Mouse (Mus musculus): ENCODE measurements at regions not wholly inside any gene's neighbourhood (a gene's known extent, or its start where the extent isn't known, plus 50 kb on each side); places are given as distances from the start of the nearest gene placed in this dataset.

- no peak for ATAC-seq (replicated peaks; ENCODE audit: insufficient number of reproducible peaks, low FRiP score, low TSS enrichment, poor library complexity, severe bottlenecking)
These were observed 400.8 kb downstream of the Adgrl2 start for GRCm38 (mm10) chr3:148589556-148589955.

GRCm38 (mm10) chr3:148575735-148576134 is 414.6 kb downstream of the Adgrl2 start:
- ATAC-seq (replicated peaks; ENCODE audit: insufficient number of reproducible peaks, low FRiP score, low TSS enrichment, poor library complexity, severe bottlenecking): no peak

GRCm38 (mm10) chr3:148572493-148572892 is 417.9 kb downstream of the Adgrl2 start:
- no peak for ATAC-seq (replicated peaks; ENCODE audit: insufficient number of reproducible peaks, low FRiP score, low TSS enrichment, poor library complexity, severe bottlenecking)

- no peak for ATAC-seq (replicated peaks; ENCODE audit: insufficient number of reproducible peaks, low FRiP score, low TSS enrichment, poor library complexity, severe bottlenecking)
These were observed 425.6 kb downstream of the Adgrl2 start for GRCm38 (mm10) chr3:148564716-148565115.

- no peak for ATAC-seq (replicated peaks; ENCODE audit: insufficient number of reproducible peaks, low FRiP score, low TSS enrichment, poor library complexity, severe bottlenecking)
These were observed 429.1 kb downstream of the Adgrl2 start for GRCm38 (mm10) chr3:148561211-148561610.

GRCm38 (mm10) chr3:148559752-148560460 is 430.4 kb downstream of the Adgrl2 start:
- no peak for ATAC-seq (replicated peaks; ENCODE audit: insufficient number of reproducible peaks, low FRiP score, low TSS enrichment, poor library complexity, severe bottlenecking)

- ATAC-seq (replicated peaks; ENCODE audit: insufficient number of reproducible peaks, low FRiP score, low TSS enrichment, poor library complexity, severe bottlenecking): no peak
These were observed 431.7 kb downstream of the Adgrl2 start for GRCm38 (mm10) chr3:148558592-148559157.

GRCm38 (mm10) chr3:148555324-148555723 is 435.0 kb downstream of the Adgrl2 start:
- no peak for ATAC-seq (replicated peaks; ENCODE audit: insufficient number of reproducible peaks, low FRiP score, low TSS enrichment, poor library complexity, severe bottlenecking)

- ATAC-seq (replicated peaks; ENCODE audit: insufficient number of reproducible peaks, low FRiP score, low TSS enrichment, poor library complexity, severe bottlenecking): no peak
These were observed 439.6 kb downstream of the Adgrl2 start for GRCm38 (mm10) chr3:148550716-148551115.

- no peak for ATAC-seq (replicated peaks; ENCODE audit: insufficient number of reproducible peaks, low FRiP score, low TSS enrichment, poor library complexity, severe bottlenecking)
These were observed 445.4 kb downstream of the Adgrl2 start for GRCm38 (mm10) chr3:148544929-148545328.

GRCm38 (mm10) chr3:148542217-148542616 is 448.1 kb downstream of the Adgrl2 start:
- ATAC-seq (replicated peaks; ENCODE audit: insufficient number of reproducible peaks, low FRiP score, low TSS enrichment, poor library complexity, severe bottlenecking): no peak

GRCm38 (mm10) chr3:148537669-148538271 is 452.6 kb downstream of the Adgrl2 start:
- no peak for ATAC-seq (replicated peaks; ENCODE audit: insufficient number of reproducible peaks, low FRiP score, low TSS enrichment, poor library complexity, severe bottlenecking)

- ATAC-seq (replicated peaks; ENCODE audit: insufficient number of reproducible peaks, low FRiP score, low TSS enrichment, poor library complexity, severe bottlenecking): no peak
These were observed 460.5 kb downstream of the Adgrl2 start for GRCm38 (mm10) chr3:148529893-148530292.

- ATAC-seq (replicated peaks; ENCODE audit: insufficient number of reproducible peaks, low FRiP score, low TSS enrichment, poor library complexity, severe bottlenecking): no peak
These were observed 480.0 kb downstream of the Adgrl2 start for GRCm38 (mm10) chr3:148510381-148510780.

GRCm38 (mm10) chr3:148504928-148505327 is 485.4 kb downstream of the Adgrl2 start:
- ATAC-seq (replicated peaks; ENCODE audit: insufficient number of reproducible peaks, low FRiP score, low TSS enrichment, poor library complexity, severe bottlenecking): no peak

GRCm38 (mm10) chr3:148503432-148503831 is 486.9 kb downstream of the Adgrl2 start:
- ATAC-seq (replicated peaks; ENCODE audit: insufficient number of reproducible peaks, low FRiP score, low TSS enrichment, poor library complexity, severe bottlenecking): no peak

GRCm38 (mm10) chr3:148501801-148502200 is 488.6 kb downstream of the Adgrl2 start:
- no peak for ATAC-seq (replicated peaks; ENCODE audit: insufficient number of reproducible peaks, low FRiP score, low TSS enrichment, poor library complexity, severe bottlenecking)

GRCm38 (mm10) chr3:148496672-148497071 is 493.7 kb downstream of the Adgrl2 start:
- no peak for ATAC-seq (replicated peaks; ENCODE audit: insufficient number of reproducible peaks, low FRiP score, low TSS enrichment, poor library complexity, severe bottlenecking)

- no peak for ATAC-seq (replicated peaks; ENCODE audit: insufficient number of reproducible peaks, low FRiP score, low TSS enrichment, poor library complexity, severe bottlenecking)
These were observed 499.1 kb downstream of the Adgrl2 start for GRCm38 (mm10) chr3:148491287-148491686.

GRCm38 (mm10) chr3:148489201-148489600 is 501.2 kb downstream of the Adgrl2 start:
- ATAC-seq (replicated peaks; ENCODE audit: insufficient number of reproducible peaks, low FRiP score, low TSS enrichment, poor library complexity, severe bottlenecking): no peak

Data from monocyte, adult 5-6 weeks (primary cell).